In genomic region chr2:11391725-11392124, GRCm38 (mm10) we compare ENCODE assay signal across 10 mouse cellular contexts.
DNase-seq lines count a peak whose midpoint lies in the region; ATAC-seq lines count a peak whose summit lies in the region.
"Had no signal": no experiment of that assay in that cellular context is flagged by ENCODE, and none has a peak within 500 bp of the region (broad histone marks: within the 10 kb centered on the region; RNA-seq: fewer than 3 reads in every experiment).

No protein-coding gene starts in this region.

- no peak overlapping the region for H3K4me3 ChIP-seq in limb, embryonic 13.5 days
- H3K4me3 ChIP-seq: liver, embryonic 13.5 days had no signal

- H3K9ac ChIP-seq in limb, embryonic 13.5 days: no peak overlapping the region
- H3K9ac ChIP-seq: liver, embryonic 13.5 days had no signal

- intact Hi-C loops in gastrocnemius, postnatal 14 days (cut with DNase I; ENCODE audit: low total_unique reads): no loop called here

- DNase-seq in right cerebral cortex, postnatal 10 days (ENCODE audit: low spot score in 2 of 2): peak; percentile 65 to 72
- DNase-seq in right cerebral cortex, postnatal 14 days: no peak
- DNase-seq in frontal cortex, postnatal 10 days (ENCODE audit: low spot score in 2 of 2): peak; percentile 19 to 29
- peak; percentile 17 for DNase-seq in right cerebral cortex, postnatal 4 days
- DNase-seq in thymus, postnatal 0 days (ENCODE audit: low spot score): no peak
- no peak for DNase-seq in gastrocnemius, postnatal 14 days
- DNase-seq in lung, postnatal 14 days: no peak
- DNase-seq: liver, embryonic 13.5 days had no signal

- H3K9me3 ChIP-seq in limb, embryonic 13.5 days: no peaks in the 10 kb centered on the region
- H3K9me3 ChIP-seq: liver, embryonic 13.5 days had no signal

- no peaks in the 10 kb centered on the region for H3K36me3 ChIP-seq in limb, embryonic 13.5 days
- H3K36me3 ChIP-seq: liver, embryonic 13.5 days had no signal

- 63% methylated on average over 6 of the region's 6 CpGs for WGBS in limb, embryonic 13.5 days

- H3K4me2 ChIP-seq in limb, embryonic 13.5 days (replicated peaks): no peak overlapping the region
- H3K4me2 ChIP-seq: liver, embryonic 13.5 days had no signal

- ATAC-seq in limb, embryonic 13.5 days (ENCODE audit: low FRiP score, low read depth): no peak
- ATAC-seq: inflammation-experienced regulatory T-cells, adult 6 months had no signal

- 0 out of 2 replicates have a peak, but pooled peaks cover 4% of the 10 kb centered on the region for H3K4me1 ChIP-seq in limb, embryonic 13.5 days
- H3K4me1 ChIP-seq: liver, embryonic 13.5 days had no signal

- peak overlapping the region; percentile 55; the same call in 1 of the 2 replicates for H3K27ac ChIP-seq in limb, embryonic 13.5 days
- H3K27ac ChIP-seq: liver, embryonic 13.5 days had no signal

- no peaks in the 10 kb centered on the region for H3K27me3 ChIP-seq in limb, embryonic 13.5 days
- H3K27me3 ChIP-seq: liver, embryonic 13.5 days had no signal

Comparison
In these comparisons a context has a peak if more than half of its experiments do, and no peak if none do; other contexts are left out.
1. DNase-seq: peak in right cerebral cortex, postnatal 10 days (2 of 2), frontal cortex, postnatal 10 days (2 of 2) and right cerebral cortex, postnatal 4 days (single experiment); none in right cerebral cortex, postnatal 14 days (single experiment), thymus, postnatal 0 days (single experiment), gastrocnemius, postnatal 14 days (single experiment) and lung, postnatal 14 days (single experiment).